Mouse (Mus musculus) hindbrain, embryonic 15.5 days (tissue): ENCODE results near the gene Msx2. TPM values are rescaled to one million over a fixed set of nuclear protein-coding genes. Genes with fewer than 3 reads are reported as not detected.
A peak's percentile ranks its signal among the peaks of the same experiment; 100 is the strongest.

Experiments
- ATAC-seq: fragments of 200-750 bp; cut with Nextera tagmentation; 2 replicates; pipeline ENCODE4 v1.8.0; 2017; ENCODE audit warnings: low read depth, moderate number of reproducible peaks, moderate TSS enrichment; ENCODE audit not compliant: low FRiP score
- H3K27ac ChIP-seq: fragments of 300-500 bp; sonication (generic); replicated peaks from 2 replicates; pipeline ENCODE4 v1.5.1; 2015; ENCODE audit warnings: mild to moderate bottlenecking, inconsistent platforms
- H3K27me3 ChIP-seq: fragments of 300-500 bp; sonication (generic); 2 replicates; pipeline ENCODE4 v1.6.1; 2015; ENCODE audit warnings: control low read depth, inconsistent platforms
- H3K36me3 ChIP-seq: fragments of 300-500 bp; sonication (generic); 2 replicates; pipeline ENCODE4 v1.6.1; 2015; ENCODE audit warnings: control low read depth, inconsistent platforms
- H3K4me1 ChIP-seq: fragments of 300-500 bp; sonication (generic); replicated peaks from 2 replicates; pipeline ENCODE4 v1.6.1; 2015; ENCODE audit warnings: control low read depth, inconsistent platforms
- H3K4me2 ChIP-seq: fragments of 300-500 bp; sonication (generic); 2 replicates; pipeline ENCODE4 v1.6.1; 2015; ENCODE audit warnings: moderate library complexity, mild to moderate bottlenecking, inconsistent platforms
- H3K4me3 ChIP-seq: fragments of 300-500 bp; sonication (generic); 2 replicates; pipeline ENCODE4 v1.5.1; 2015; ENCODE audit warnings: mild to moderate bottlenecking, inconsistent platforms
- H3K9ac ChIP-seq: fragments of 300-500 bp; sonication (generic); 2 replicates; pipeline ENCODE4 v1.6.1; 2015; ENCODE audit warnings: inconsistent platforms
- H3K9me3 ChIP-seq: fragments of 300-500 bp; sonication (generic); 2 replicates; pipeline ENCODE4 v1.6.1; 2016; ENCODE audit warnings: control low read depth, inconsistent platforms
- WGBS: fragments of 180-500 bp; shearing (Covaris S2); methylation state at CpG from one replicate; pipeline ENCODE4 v1.1.7; 2015; 5-methylcytosine and 5-hydroxymethylcytosine counted together
- polyA plus RNA-seq: library from polyadenylated mRNA; unstranded; fragments of >200 nt; fragmentation: Nextera tagmentation; extraction: Ambion mirVana; gene quantifications from 2 replicates; pipeline ENCODE4 v1.2.1, GENCODE M21; 2015

Msx2 gene
- polyA plus RNA-seq, 1 experiment from 2014 or later, result 3.1 TPM

GRCm38 (mm10) chr13:53463946-53464345 lies 8.9 kb downstream of the Msx2 start:
- WGBS, result 7% methylated on average over 10 of the region's 10 CpGs
- H3K4me1 ChIP-seq, result peaks cover 31% of the 10 kb centered on the region
- H3K27ac ChIP-seq, result no peak overlapping the region
- no peaks in the 10 kb centered on the region for H3K36me3 ChIP-seq
- ATAC-seq, result no peak
- H3K4me2 ChIP-seq, result no peak overlapping the region; the same call in 1 of the 2 replicates
- no peaks in the 10 kb centered on the region for H3K9me3 ChIP-seq
- H3K4me3 ChIP-seq, result no peak overlapping the region
- H3K27me3 ChIP-seq, result peaks cover 67% of the 10 kb centered on the region
- H3K9ac ChIP-seq, result no peak overlapping the region

DNA sequence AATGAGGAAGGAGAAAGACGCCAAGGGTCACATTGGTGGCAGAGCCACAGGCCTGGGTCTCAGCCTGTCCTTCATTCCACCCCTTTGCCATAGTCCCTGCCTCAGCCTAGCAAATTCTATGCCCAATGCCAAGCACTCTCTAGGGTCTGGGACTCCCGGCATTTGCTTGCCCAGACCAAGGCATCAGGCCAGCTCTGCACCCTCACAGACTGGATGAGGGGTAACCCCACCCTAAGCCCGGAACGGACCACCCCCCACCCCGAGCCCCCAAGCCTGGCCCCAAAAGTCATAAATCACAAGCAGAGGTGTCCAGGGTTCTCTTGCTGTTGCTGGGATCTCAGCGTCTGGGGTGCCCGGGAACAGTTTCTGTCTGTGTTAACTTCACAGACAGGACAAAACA lies 9.8 kb downstream of the Msx2 start:
- no peaks in the 10 kb centered on the region for H3K36me3 ChIP-seq
- H3K9me3 ChIP-seq, result no peaks in the 10 kb centered on the region
- H3K4me1 ChIP-seq, result peaks cover 31% of the 10 kb centered on the region
- peak; percentile 47; the same call in 1 of the 2 replicates for ATAC-seq
- H3K9ac ChIP-seq, result no peak overlapping the region
- no peak overlapping the region for H3K4me3 ChIP-seq
- H3K27ac ChIP-seq, result 0 out of 2 replicates have a peak overlapping the region, but pooled peaks have one; percentile 34
- H3K4me2 ChIP-seq, result peak overlapping the region; percentile 76
- WGBS, result under 1% methylated on average over 7 of the region's 7 CpGs
- peaks cover 60% of the 10 kb centered on the region for H3K27me3 ChIP-seq

DNA sequence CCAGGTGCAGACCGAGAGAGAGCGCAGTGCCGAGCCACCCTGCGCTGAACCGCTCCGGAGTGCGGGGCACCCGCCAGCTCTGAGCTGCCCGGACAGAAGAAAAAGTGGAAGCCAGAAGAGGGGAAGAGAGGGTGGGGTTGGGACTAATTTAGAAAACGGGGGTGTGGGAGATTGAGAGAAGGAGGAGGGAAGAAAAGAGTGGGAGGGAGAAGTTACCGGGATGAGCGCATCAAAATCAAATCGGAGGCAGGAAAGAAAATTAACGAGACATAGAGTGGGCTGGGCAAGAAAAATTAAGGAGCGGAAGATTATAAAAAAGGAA lies 10.3 kb downstream of the Msx2 start:
- ATAC-seq, result no peak
- Histone ChIP-seq H3K4me3 (peak overlapping the region; percentile 37), H3K27me3 (peaks cover 58% of the 10 kb centered on the region), H3K4me1 (peaks cover 31% of the 10 kb centered on the region), H3K9ac (peak overlapping the region; percentile 22; the same call in 1 of the 2 replicates), H3K36me3 (no peaks in the 10 kb centered on the region), H3K9me3 (no peaks in the 10 kb centered on the region), H3K27ac (0 out of 2 replicates have a peak overlapping the region, but pooled peaks have one; percentile 34), H3K4me2 (peak overlapping the region; percentile 76)
- 2% methylated on average over 15 of the region's 15 CpGs for WGBS

DNA sequence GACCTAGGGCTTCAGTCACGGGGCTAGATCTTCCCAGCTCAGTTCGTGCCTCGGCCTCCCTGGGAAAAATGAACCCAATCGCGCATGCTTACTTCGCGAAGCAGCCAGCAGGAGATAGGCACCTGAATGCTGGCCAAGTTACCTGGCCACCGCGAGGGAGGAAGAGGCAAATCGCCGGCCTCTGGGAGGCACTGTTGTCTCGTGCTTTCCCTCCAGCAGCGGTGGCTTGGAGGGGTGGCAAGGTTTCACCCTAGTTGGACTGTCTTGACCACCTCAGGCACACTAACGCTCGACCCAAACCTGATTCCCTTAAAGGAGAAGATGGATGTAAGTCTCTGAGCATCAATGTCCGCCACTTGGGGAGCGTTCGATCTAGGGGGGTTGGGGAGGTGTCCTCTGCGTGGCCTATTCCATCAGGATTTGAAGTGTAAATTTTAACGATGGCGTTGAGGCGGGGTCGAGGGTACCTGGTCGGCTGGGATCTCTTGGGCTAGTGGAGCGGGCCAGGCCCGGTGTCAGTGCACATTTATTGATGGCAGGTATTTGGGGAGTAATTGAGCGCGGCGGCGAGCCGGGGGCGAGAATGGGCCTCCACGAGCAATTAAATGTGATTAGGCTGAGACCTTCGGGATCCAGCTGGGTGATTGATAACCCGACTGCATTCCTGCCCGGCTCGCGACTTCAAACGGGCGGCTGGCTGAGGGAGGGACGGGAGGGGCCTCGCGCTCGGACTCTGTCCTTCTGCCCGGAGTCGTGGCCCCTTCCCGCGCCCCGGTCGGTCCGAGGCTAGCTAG lies 10.8 kb downstream of the Msx2 start:
- Histone ChIP-seq H3K9ac (peak overlapping the region; percentile 22; the same call in 1 of the 2 replicates), H3K4me1 (peaks cover 31% of the 10 kb centered on the region), H3K27me3 (peaks cover 52% of the 10 kb centered on the region), H3K27ac (no peak overlapping the region), H3K4me2 (peak overlapping the region; percentile 76), H3K9me3 (no peaks in the 10 kb centered on the region), H3K36me3 (no peaks in the 10 kb centered on the region), H3K4me3 (peak overlapping the region; percentile 37)
- no peak for ATAC-seq
- WGBS, result under 1% methylated on average over 51 of the region's 51 CpGs

- 0 out of 2 replicates have a peak overlapping the region, but pooled peaks have one; percentile 37 for H3K4me3 ChIP-seq
- no peak overlapping the region for H3K9ac ChIP-seq
- no peak overlapping the region for H3K27ac ChIP-seq
- 29% methylated on average over 2 of the region's 2 CpGs for WGBS
- no peak for ATAC-seq
- H3K4me1 ChIP-seq, result peaks cover 31% of the 10 kb centered on the region
- no peaks in the 10 kb centered on the region for H3K9me3 ChIP-seq
- H3K36me3 ChIP-seq, result no peaks in the 10 kb centered on the region
- peaks cover 49% of the 10 kb centered on the region for H3K27me3 ChIP-seq
- no peak overlapping the region for H3K4me2 ChIP-seq
These were observed 11.5 kb downstream of the Msx2 start for GRCm38 (mm10) chr13:53461346-53461745.

GRCm38 (mm10) chr13:53458766-53459165 lies 14.1 kb downstream of the Msx2 start:
- H3K9ac ChIP-seq, result no peak overlapping the region
- H3K9me3 ChIP-seq, result no peaks in the 10 kb centered on the region
- ATAC-seq, result no peak
- peaks cover 33% of the 10 kb centered on the region for H3K4me1 ChIP-seq
- no peaks in the 10 kb centered on the region for H3K36me3 ChIP-seq
- WGBS, result 73% methylated on average over 4 of the region's 4 CpGs
- no peak overlapping the region for H3K4me3 ChIP-seq
- peaks cover 35% of the 10 kb centered on the region for H3K27me3 ChIP-seq
- no peak overlapping the region for H3K27ac ChIP-seq
- no peak overlapping the region for H3K4me2 ChIP-seq

- Histone ChIP-seq H3K9ac (peak overlapping the region; percentile 44), H3K4me2 (peak overlapping the region; percentile 64), H3K27me3 (peaks cover 6% of the 10 kb centered on the region), H3K4me3 (peak overlapping the region; percentile 30), H3K27ac (peak overlapping the region; percentile 55; the same call in 1 of the 2 replicates), H3K4me1 (peaks cover 16% of the 10 kb centered on the region), H3K9me3 (no peaks in the 10 kb centered on the region), H3K36me3 (no peaks in the 10 kb centered on the region)
- ATAC-seq, result peak; percentile 79
- 5% methylated on average over 21 of the region's 21 CpGs for WGBS
These were observed 17.8 kb downstream of the Msx2 start for GRCm38 (mm10) chr13:53454794-53455672.

- WGBS, result 78% methylated on average over 3 of the region's 3 CpGs
- H3K9me3 ChIP-seq, result no peaks in the 10 kb centered on the region
- H3K4me2 ChIP-seq, result no peak overlapping the region
- H3K27ac ChIP-seq, result no peak overlapping the region
- H3K36me3 ChIP-seq, result no peaks in the 10 kb centered on the region
- no peak overlapping the region for H3K9ac ChIP-seq
- H3K4me1 ChIP-seq, result peaks cover 16% of the 10 kb centered on the region
- H3K27me3 ChIP-seq, result peaks cover 2% of the 10 kb centered on the region; the same call in 1 of the 2 replicates
- no peak overlapping the region for H3K4me3 ChIP-seq
- ATAC-seq, result no peak
These were observed 18.9 kb downstream of the Msx2 start for GRCm38 (mm10) chr13:53453927-53454326.

DNA sequence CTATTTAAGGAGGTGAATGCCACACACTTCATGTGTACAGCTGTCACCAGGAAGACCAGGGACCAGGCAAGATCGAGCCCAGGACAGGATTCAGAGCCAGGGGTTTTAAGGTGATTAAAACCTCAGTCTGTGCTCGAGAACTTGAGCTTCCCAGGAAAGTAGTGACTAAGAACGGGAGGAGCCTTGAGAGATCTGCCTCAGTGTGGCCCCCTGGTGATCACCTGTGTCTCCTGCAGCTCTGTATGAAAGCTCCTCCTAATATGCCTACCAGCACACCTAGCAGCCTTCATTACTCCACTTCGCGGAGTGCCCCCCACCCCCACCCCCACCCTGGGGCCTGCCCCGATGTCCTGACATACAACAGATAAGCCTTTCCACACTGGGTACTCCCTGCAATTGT lies 25.3 kb downstream of the Msx2 start:
- Histone ChIP-seq H3K27ac (no peak overlapping the region), H3K9me3 (no peaks in the 10 kb centered on the region), H3K9ac (no peak overlapping the region), H3K4me3 (no peak overlapping the region), H3K4me1 (peaks cover 2% of the 10 kb centered on the region), H3K36me3 (no peaks in the 10 kb centered on the region), H3K4me2 (no peak overlapping the region), H3K27me3 (peaks cover 2% of the 10 kb centered on the region; the same call in 1 of the 2 replicates)
- whole genome bisulfite sequencing, result 27% methylated on average over 6 of the region's 6 CpGs
- no peak for ATAC-seq

- WGBS, result 25% methylated on average over 3 of the region's 3 CpGs
- Histone ChIP-seq H3K27me3 (no peaks in the 10 kb centered on the region), H3K4me1 (peaks cover 10% of the 10 kb centered on the region), H3K9me3 (no peaks in the 10 kb centered on the region), H3K27ac (no peak overlapping the region), H3K4me2 (no peak overlapping the region), H3K4me3 (no peak overlapping the region), H3K9ac (no peak overlapping the region), H3K36me3 (no peaks in the 10 kb centered on the region)
- no peak for ATAC-seq
These were observed 29.3 kb downstream of the Msx2 start for GRCm38 (mm10) chr13:53443602-53444001.

- H3K4me2 ChIP-seq, result peak overlapping the region; percentile 62
- WGBS, result 36% methylated on average over 25 of the region's 25 CpGs
- no peaks in the 10 kb centered on the region for H3K9me3 ChIP-seq
- no peak overlapping the region for H3K27ac ChIP-seq
- ATAC-seq, result peak; percentile 59; the same call in 1 of the 2 replicates
- no peaks in the 10 kb centered on the region for H3K27me3 ChIP-seq
- no peak overlapping the region for H3K9ac ChIP-seq
- H3K36me3 ChIP-seq, result no peaks in the 10 kb centered on the region
- H3K4me1 ChIP-seq, result peaks cover 10% of the 10 kb centered on the region
- H3K4me3 ChIP-seq, result peak overlapping the region; percentile 29; the same call in 1 of the 2 replicates
These were observed 30.5 kb downstream of the Msx2 start for GRCm38 (mm10) chr13:53442168-53442980.
